Mouse (Mus musculus) layer of hippocampus, adult 18-20 months (tissue): ENCODE results near the gene Ubp1. TPM values are rescaled to one million over a fixed set of nuclear protein-coding genes. Genes with fewer than 3 reads are reported as not detected.

Source experiments
- DNase-seq, 2 experiments: peaks; one replicate each; pipeline ENCODE4 v3.0.0; 2022; ENCODE audit warnings: low spot score in 2 of 2
- total RNA-seq, 2 experiments: library from RNA; stranded (reverse); gene quantifications; 2 replicates each; pipeline ENCODE4 v1.2.3; 2021

The Ubp1 gene
- total RNA-seq, 2 experiments from 2014 or later, result 69.6 to 71.2 TPM

DNA sequence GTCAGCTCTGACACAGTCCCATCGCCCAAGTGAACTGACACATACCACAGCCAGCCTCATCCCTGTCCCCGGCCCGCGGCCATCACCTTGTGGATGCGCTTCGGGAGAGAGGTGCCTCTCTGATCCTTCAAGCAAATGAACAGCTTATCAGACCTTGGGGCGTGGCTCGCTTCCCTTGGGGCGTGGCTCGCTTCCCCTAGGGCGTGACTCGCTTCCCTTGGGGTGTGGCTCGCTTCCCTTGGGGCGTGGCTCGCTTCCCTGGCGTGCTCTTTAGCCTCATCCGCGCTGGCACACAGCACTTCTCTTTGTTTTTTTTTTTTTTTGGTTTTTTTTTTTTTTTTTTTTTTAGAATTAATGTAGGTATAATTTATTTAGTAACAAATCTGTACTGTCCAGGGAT is 80.5 kb downstream of the Ubp1 start:
- DNase-seq, result no peak

DNA sequence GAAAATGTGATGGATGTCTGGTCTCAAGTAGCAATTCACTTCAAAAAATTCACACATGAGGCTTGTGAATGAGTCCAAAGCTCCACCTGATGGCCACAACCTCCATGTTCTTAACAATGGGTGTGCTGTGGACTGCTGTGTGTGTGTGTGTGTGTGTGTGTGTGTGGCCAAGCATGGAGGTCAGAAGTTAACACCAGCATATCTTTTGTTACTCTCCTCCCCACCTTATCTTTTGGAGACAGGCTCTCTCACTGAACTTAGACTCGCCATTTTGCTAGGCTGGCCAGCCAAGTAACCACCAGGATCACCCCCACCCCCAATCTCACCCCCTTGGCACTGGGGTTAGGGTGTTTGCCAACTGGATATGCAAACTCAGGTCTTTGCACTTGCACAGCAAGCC is 83.3 kb downstream of the Ubp1 start:
- DNase-seq, result no peak

DNA sequence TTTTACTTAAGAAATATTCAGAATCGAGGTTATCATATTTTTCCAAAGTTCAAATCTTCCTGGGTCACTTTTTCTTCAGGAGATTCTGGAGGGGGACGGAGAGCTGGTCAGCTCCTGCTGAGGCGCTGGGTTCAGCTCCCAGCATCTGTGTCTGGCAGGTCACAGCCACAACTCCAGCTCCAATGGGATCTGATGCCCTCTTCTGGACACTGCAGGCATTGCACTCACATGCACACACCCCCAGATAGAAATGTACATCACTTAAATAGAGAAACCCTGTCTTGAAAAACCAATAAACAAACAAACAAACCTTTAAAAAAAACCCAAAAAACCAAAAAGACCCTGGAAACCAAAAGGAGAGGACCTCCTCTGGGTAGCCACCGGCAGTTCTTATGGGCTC is 85.0 kb downstream of the Ubp1 start:
- DNase-seq, result no peak

DNA sequence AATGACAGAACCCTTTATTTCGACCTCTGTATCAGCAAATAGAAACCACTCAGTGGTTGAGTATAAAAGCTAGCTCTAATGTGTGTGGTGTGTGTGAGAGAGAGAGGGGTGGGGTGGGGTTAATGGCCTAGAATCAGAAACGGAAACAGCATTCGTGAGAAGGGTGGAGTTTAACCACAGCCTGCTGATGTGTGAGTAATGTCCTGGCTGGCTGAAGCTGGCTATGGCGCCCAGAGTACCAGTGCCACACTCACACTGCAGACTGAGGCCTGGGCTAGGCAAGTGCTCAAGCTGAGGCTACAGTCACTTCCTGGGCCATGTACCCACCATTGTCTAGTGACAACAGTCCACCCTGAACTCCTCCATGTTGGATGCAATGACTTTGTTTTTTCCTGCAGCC is 85.7 kb downstream of the Ubp1 start:
- no peak for DNase-seq

DNA sequence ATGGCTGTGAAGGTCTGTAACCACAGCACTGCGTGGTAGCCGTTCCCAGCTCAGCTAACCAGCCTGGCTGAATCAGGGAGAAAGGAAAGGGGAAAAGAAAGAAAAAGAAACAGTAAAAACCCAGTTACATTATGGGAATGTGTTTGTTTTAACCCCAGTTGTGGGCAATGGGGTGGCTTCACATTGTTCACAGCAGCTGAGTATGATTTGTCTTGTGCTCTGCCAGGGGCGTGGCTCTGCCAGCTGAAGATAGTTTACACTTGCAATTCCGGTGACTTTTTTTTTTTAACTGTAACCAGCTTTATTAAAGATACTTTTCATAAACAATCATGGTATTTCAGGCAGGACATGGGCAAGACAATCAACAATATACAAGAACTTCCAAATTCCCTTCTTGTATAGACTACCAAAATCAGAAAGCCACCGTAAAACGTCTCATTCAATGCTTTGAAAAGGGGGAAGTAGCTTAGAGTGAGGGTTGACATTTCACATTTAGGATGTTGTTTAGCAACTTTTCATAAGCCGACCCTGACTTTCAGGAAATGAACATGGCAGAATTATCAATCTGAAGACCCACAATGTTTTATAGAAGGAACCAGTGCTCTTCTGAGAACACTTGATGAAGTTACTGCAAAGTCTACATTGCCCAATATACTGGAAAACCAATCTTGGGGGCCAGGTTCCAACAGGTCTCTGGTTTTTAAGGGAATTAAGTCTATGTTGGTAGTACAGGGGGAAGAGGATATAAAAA is 88.5 kb downstream of the Ubp1 start:
- DNase-seq, result no peak

DNA sequence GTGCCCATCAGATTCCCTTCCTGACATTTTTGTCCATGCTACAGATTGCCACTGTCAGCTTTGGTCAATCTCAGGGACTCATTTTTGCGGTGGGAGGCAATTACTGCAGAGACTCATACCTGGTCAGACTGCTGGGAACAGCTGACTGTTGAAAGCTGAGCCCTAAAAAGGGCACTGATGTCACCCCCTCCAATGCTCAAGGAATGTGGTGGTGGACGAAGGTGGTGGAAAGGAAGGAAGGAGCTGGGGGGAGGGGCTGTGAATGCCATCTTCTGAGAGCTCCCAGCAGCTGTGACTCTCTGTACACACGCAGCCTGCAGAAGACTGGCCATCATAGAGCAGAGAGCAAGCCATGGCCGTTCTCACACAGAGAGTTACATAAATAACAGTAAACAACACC is 91.4 kb downstream of the Ubp1 start:
- no peak for DNase-seq

DNA sequence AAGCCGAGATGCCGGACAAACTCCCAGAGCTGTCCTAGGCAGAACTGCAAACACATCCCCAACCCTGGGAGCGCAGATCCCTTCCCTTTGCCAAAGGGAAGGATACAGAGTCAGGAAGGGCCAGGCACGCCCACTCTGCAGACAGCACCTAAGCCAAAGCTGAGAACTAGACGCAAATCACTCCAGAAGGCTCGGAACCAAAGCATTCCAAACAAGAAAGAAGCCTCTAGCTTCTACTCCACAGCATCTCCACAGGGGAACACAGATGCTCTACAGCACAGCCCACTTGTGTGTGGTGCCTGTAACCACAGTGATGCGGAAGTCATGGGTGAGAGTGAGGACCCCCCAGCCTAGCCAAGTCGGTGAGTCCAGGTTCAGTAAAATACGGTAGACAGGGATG is 94.4 kb downstream of the Ubp1 start:
- DNase-seq, result peak in 1 of 2 experiments; percentile 21

DNA sequence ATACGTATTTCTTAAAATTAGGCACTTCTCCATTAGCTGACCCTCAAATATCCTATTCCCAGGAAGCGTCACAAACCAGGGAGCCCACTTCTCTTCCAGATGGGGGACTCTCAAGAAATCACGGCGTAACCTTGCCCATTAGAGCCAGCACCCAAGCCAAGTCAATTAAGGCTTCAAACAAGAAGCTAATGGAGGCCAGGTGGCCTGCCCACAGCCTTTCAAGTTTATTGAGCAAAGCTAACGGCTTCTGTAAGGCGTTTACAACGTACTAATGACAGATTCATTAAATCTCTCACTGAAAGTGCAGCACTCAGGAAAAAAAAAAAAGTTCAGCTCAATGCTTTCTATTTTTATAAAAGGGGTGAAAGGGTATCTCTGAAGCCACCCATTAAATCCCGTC is 95.1 kb downstream of the Ubp1 start:
- DNase-seq, result no peak

DNA sequence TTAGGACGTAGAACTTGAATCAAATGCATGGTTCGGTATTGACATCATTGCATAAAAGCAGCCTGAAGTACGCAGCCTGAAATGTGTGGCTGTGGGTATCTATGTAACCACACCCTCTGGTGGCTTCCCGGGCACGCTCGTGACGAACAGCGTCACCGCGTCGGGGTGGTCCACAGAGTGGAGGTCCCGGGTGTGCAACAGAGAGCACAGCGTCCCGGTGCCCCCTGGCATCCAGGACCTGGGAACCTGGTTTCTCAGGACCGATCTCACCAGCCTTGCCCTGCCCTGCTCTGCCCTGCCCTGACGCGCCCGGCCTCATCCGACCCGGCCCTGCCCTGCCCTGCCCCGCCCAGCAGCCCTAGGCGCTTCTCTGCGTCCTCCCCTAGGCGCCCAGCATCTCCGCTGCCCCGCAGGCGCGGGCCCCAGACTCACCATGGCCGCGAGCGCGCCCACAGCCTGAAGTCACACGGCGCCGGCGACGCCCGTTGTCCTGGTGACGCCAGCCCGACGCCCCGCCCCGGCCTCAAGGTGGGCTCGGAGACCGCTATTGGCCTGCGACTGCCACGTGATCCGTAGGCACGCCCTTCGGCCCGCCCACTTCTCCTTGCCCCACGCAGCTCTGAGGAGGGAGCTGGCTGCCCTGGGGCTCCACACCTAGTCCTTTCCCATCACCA is 95.7 kb downstream of the Ubp1 start:
- peak; percentile 84 to 89 for DNase-seq

Other genes with a start within 250 kb of the Ubp1 start
- 10 to 100 TPM; 56.7 to 61.8 TPM for gene Pdcd6ip, start 222.7 kb upstream of the Ubp1 start, total RNA-seq
- 100 to 1,000 TPM; 180 to 184 TPM for gene Clasp2, start 189.5 kb upstream of the Ubp1 start, total RNA-seq
- gene Fbxl2, start 115.3 kb downstream of the Ubp1 start, total RNA-seq, result 10 to 100 TPM; 32.5 to 33.1 TPM
- 1 to 10 TPM; 3.0 to 3.7 TPM for gene Susd5, start 126.2 kb downstream of the Ubp1 start, total RNA-seq